In genomic region chr10:40919464-40919863, GRCm38 (mm10) we compare ENCODE assay signal across 25 mouse cellular contexts. TPM values are rescaled to one million over a fixed set of nuclear protein-coding genes. Genes with fewer than 3 reads are reported as not detected.
DNase-seq lines count a peak whose midpoint lies in the region; ATAC-seq and TF ChIP-seq lines count a peak whose summit lies in the region.
"Had no signal": no experiment of that assay in that cellular context is flagged by ENCODE, and none has a peak within 500 bp of the region (broad histone marks: within the 10 kb centered on the region; RNA-seq: fewer than 3 reads in every experiment).

No protein-coding gene starts in this region.

- 83% methylated on average over 6 of the region's 6 CpGs for WGBS in neural tube, embryonic 13.5 days
- 74% methylated on average over 6 of the region's 6 CpGs for WGBS in neural tube, embryonic 15.5 days

- H3K9me3 ChIP-seq in neural tube, embryonic 13.5 days, result no peaks in the 10 kb centered on the region
- no peaks in the 10 kb centered on the region for H3K9me3 ChIP-seq in neural tube, embryonic 15.5 days (replicated peaks)
- H3K9me3 ChIP-seq: embryonic facial prominence, embryonic 12.5 days; embryonic facial prominence, embryonic 15.5 days; heart, embryonic 10.5 days; heart, embryonic 13.5 days; hindbrain, embryonic 15.5 days had no signal

- H3K4me3 ChIP-seq in neural tube, embryonic 13.5 days, result no peak overlapping the region
- no peak overlapping the region for H3K4me3 ChIP-seq in neural tube, embryonic 15.5 days (replicated peaks)
- no peak overlapping the region for H3K4me3 ChIP-seq in myocyte
- H3K4me3 ChIP-seq: embryonic facial prominence, embryonic 12.5 days; embryonic facial prominence, embryonic 15.5 days; heart, embryonic 10.5 days; heart, embryonic 13.5 days; hindbrain, embryonic 15.5 days had no signal

- H3K79me2 ChIP-seq in myocyte (ENCODE audit: control insufficient read depth, insufficient read depth), result no peaks in the 10 kb centered on the region

- H3K36me3 ChIP-seq in neural tube, embryonic 13.5 days, result peaks cover 9% of the 10 kb centered on the region
- H3K36me3 ChIP-seq in neural tube, embryonic 15.5 days, result peaks cover 13% of the 10 kb centered on the region
- no peaks in the 10 kb centered on the region for H3K36me3 ChIP-seq in myocyte (ENCODE audit: control insufficient read depth, insufficient read depth)
- H3K36me3 ChIP-seq: hindbrain, embryonic 15.5 days had no signal

- H3K27me3 ChIP-seq in neural tube, embryonic 13.5 days, result no peaks in the 10 kb centered on the region
- no peaks in the 10 kb centered on the region for H3K27me3 ChIP-seq in neural tube, embryonic 15.5 days (replicated peaks)
- H3K27me3 ChIP-seq in myocyte (ENCODE audit: control insufficient read depth, insufficient read depth, insufficient read length), result no peaks in the 10 kb centered on the region
- H3K27me3 ChIP-seq: embryonic facial prominence, embryonic 12.5 days; embryonic facial prominence, embryonic 15.5 days; heart, embryonic 13.5 days; hindbrain, embryonic 15.5 days had no signal

- no peak for TF ChIP-seq POLR2A in myocyte (IDR thresholded peaks at IDR 0.05; ENCODE audit: insufficient read length, low read depth)

- peak; percentile 56 for DNase-seq in heart, adult 11 months
- no peak for DNase-seq in heart, adult 9 months (ENCODE audit: low spot score in 2 of 2)
- DNase-seq in adrenal gland, postnatal 10 days, result no peak
- DNase-seq: adrenal gland, postnatal 14 days; cerebellum, adult 11 months; cerebellum, adult 2 months; cerebellum, adult 9-11 months; cerebellum, postnatal 25 days; forebrain, postnatal 0 days; gastrocnemius, postnatal 10 days; heart, adult 18-20 months; heart, postnatal 14 days; heart, postnatal 4 days; kidney, adult 11 months had no signal

- no peak overlapping the region for H3ac ChIP-seq in myocyte (ENCODE audit: control insufficient read depth, insufficient read length)

- no peak overlapping the region for H3K4me2 ChIP-seq in neural tube, embryonic 13.5 days
- H3K4me2 ChIP-seq in neural tube, embryonic 15.5 days, result no peak overlapping the region
- H3K4me2 ChIP-seq in myocyte (ENCODE audit: low read depth), result peak overlapping the region; percentile 68
- H3K4me2 ChIP-seq: embryonic facial prominence, embryonic 12.5 days; embryonic facial prominence, embryonic 15.5 days; heart, embryonic 13.5 days; hindbrain, embryonic 15.5 days had no signal

- peaks cover 15% of the 10 kb centered on the region for H3K4me1 ChIP-seq in neural tube, embryonic 13.5 days (replicated peaks)
- peaks cover 8% of the 10 kb centered on the region for H3K4me1 ChIP-seq in neural tube, embryonic 15.5 days
- H3K4me1 ChIP-seq: embryonic facial prominence, embryonic 12.5 days; embryonic facial prominence, embryonic 15.5 days; heart, embryonic 10.5 days had no signal

- no peak for ATAC-seq in neural tube, embryonic 13.5 days (ENCODE audit: low read depth)
- no peak for ATAC-seq in neural tube, embryonic 15.5 days (ENCODE audit: low FRiP score)
- ATAC-seq: CD4-positive, CD25-positive, alpha-beta regulatory T cell, adult 4 months; forebrain, embryonic 14.5 days had no signal

- H3K27ac ChIP-seq in neural tube, embryonic 13.5 days (replicated peaks), result peak overlapping the region; percentile 7; the same call in 1 of the 2 replicates
- no peak overlapping the region for H3K27ac ChIP-seq in neural tube, embryonic 15.5 days (replicated peaks)
- H3K27ac ChIP-seq: embryonic facial prominence, embryonic 12.5 days; embryonic facial prominence, embryonic 15.5 days; heart, embryonic 10.5 days; heart, embryonic 13.5 days; hindbrain, embryonic 15.5 days had no signal

- H3K9ac ChIP-seq in neural tube, embryonic 13.5 days, result no peak overlapping the region
- no peak overlapping the region for H3K9ac ChIP-seq in neural tube, embryonic 15.5 days (replicated peaks)
- H3K9ac ChIP-seq: embryonic facial prominence, embryonic 12.5 days; embryonic facial prominence, embryonic 15.5 days; forebrain, postnatal 0 days; heart, embryonic 13.5 days; hindbrain, embryonic 15.5 days had no signal

TF ChIP-seq in myocyte, 11 proteins besides CTCF, POLR2A, EP300 and RAD21:
- TF ChIP-seq MYOD1 (IDR thresholded peaks at IDR 0.05; ENCODE audit: control insufficient read depth in 1 of 3, insufficient read length in 2 of 3, low read depth in 2 of 3) (no peak), USF1 (IDR thresholded peaks at IDR 0.05; ENCODE audit: low read depth) (no peak), CEBPB (IDR thresholded peaks at IDR 0.05; ENCODE audit: insufficient read depth, poor library complexity, severe bottlenecking) (no peak), SRF (IDR thresholded peaks at IDR 0.05; ENCODE audit: control insufficient read depth, insufficient read length, low read depth) (no peak), TCF12 (IDR thresholded peaks at IDR 0.05; ENCODE audit: insufficient read depth, poor library complexity, severe bottlenecking) (no peak), TCF3 (IDR thresholded peaks at IDR 0.05; ENCODE audit: insufficient read length, low read depth) (no peak), MYOG (IDR thresholded peaks at IDR 0.05; ENCODE audit: control insufficient read depth in 1 of 3, insufficient read depth in 1 of 3, insufficient read length in 2 of 3, low read depth in 2 of 3) (no peak), E2F4 (IDR thresholded peaks at IDR 0.05; ENCODE audit: insufficient read depth) (no peak), REST (IDR thresholded peaks at IDR 0.05; ENCODE audit: insufficient read depth, insufficient read length) (no peak), MAX (IDR thresholded peaks at IDR 0.05; ENCODE audit: low read depth) (no peak), POLR2AphosphoS2 (IDR thresholded peaks at IDR 0.05; ENCODE audit: insufficient read length, low read depth) (no peak)

RNA-seq across cellular contexts. Expression of gene Wasf1, which starts 36.2 kb away (rescaled TPM):
- 106 and 116 TPM in 2 replicates for polyA plus RNA-seq in neural tube, embryonic 13.5 days (2015; fragmentation: Nextera tagmentation; extraction: Ambion mirVana)
- 98.8 and 105 TPM in 2 replicates for polyA plus RNA-seq in neural tube, embryonic 15.5 days (2015; fragmentation: Nextera tagmentation; extraction: Ambion mirVana)
- 6.3 TPM for polyA plus RNA-seq in myocyte (2012; fragmentation: generic; extraction: Trizol)
- 1 to 10 TPM; 5.5 to 6.7 TPM for total RNA-seq in adrenal gland, postnatal 10 days (2021)
- total RNA-seq: common myeloid progenitor, adult 5-6 weeks had no signal

RNA-seq across cellular contexts. Expression of gene Cdc40, which starts 36.4 kb away (rescaled TPM):
- polyA plus RNA-seq in neural tube, embryonic 13.5 days (2015; fragmentation: Nextera tagmentation; extraction: Ambion mirVana), result 27.0 and 27.5 TPM in 2 replicates
- 22.9 and 25.4 TPM in 2 replicates for polyA plus RNA-seq in neural tube, embryonic 15.5 days (2015; fragmentation: Nextera tagmentation; extraction: Ambion mirVana)
- 9.3 TPM for polyA plus RNA-seq in myocyte (2012; fragmentation: generic; extraction: Trizol)
- 10 to 100 TPM; 23.3 to 26.7 TPM for total RNA-seq in adrenal gland, postnatal 10 days (2021)

Comparison
In these comparisons a context has a peak if more than half of its experiments do, and no peak if none do; other contexts are left out.
1. RNA of gene Wasf1, which starts 36.2 kb away (polyA plus RNA-seq): 106 to 116 TPM in neural tube, embryonic 13.5 days and 98.8 to 105 TPM in neural tube, embryonic 15.5 days; 6.3 TPM in myocyte (single experiment); every median in the first group is over 10 times any median in the second.